Mouse (Mus musculus): ENCODE data around the gene Ndufb3. TPM values are rescaled to one million over a fixed set of nuclear protein-coding genes. Genes with fewer than 3 reads are reported as not detected.
"Not testable (repeated sequence)": the region's sequence is repeated elsewhere in the genome, so short reads cannot be mapped to it uniquely, and the experiment has no call there.

Ndufb3 gene
- total and polyA plus RNA-seq, 3 experiments: 7.5 to 172 (median 34.5) TPM

DNA sequence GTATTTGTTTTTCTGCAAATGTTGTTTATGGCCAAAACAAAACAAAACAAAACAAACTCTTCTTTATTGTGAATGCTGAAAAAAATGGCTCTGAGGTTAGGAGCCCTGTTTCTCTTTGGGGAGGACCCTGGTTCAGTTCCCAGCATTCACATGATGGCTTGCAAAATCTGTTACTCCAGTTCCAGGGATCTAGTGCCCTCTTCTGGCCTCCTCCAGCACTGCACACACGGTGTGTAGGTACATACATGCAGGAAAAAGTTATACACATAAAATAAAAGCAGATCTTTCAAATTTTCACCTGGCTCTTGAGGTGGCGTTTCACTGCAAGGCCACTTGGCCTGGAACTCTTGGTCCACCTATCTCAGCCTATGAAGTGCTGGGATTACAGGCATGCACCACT is 32.6 kb downstream of the Ndufb3 start:
- H3K36me3 ChIP-seq (replicated peaks): no peaks in the 10 kb centered on the region
- ATAC-seq (ENCODE audit: extremely low read depth, insufficient number of reproducible peaks, low FRiP score, poor library complexity, severe bottlenecking) (no peak), DNase-seq (ENCODE audit: low spot score) (no peak)
- no peak for TF ChIP-seq POLR2AphosphoS5 (IDR thresholded peaks at IDR 0.05; ENCODE audit: insufficient replicate concordance, low read depth, low read length)
- 0 out of 2 replicates have a peak, but pooled peaks have one; percentile 16 for TF ChIP-seq CTCF (IDR thresholded peaks at IDR 0.05; ENCODE audit: low read depth, low read length)
- no peak for TF ChIP-seq GATA1 (IDR thresholded peaks at IDR 0.05; ENCODE audit: borderline replicate concordance, low read length)
- H3K27me3 ChIP-seq (ENCODE audit: insufficient read depth, low read length): peaks cover 15% of the 10 kb centered on the region
- H3K9me3 ChIP-seq (replicated peaks): peaks cover 3% of the 10 kb centered on the region; the same call in 1 of the 2 replicates
- H3K4me3 ChIP-seq (ENCODE audit: low read depth, low read length): no peak overlapping the region
- H3K4me1 ChIP-seq (ENCODE audit: insufficient read depth, low read depth, low read length): peaks cover 17% of the 10 kb centered on the region

DNA sequence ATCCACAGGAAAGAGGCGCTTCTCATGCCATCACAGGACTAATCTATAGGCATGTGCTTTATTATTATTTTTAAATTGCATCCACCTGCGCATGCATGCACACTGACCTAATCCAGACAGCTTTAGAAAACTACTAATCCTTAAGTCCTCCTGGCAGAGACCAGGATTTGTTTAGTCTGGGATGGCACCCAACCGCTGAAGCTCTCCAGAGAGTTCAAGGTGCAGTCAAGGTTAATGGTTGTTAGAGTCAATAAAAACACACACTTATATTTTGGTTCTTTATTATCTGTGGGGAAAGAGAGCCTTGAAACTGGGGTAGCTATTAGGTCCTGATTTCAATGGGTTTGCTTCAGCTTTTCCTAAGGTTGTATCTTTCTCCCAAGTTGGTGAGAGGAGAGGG is 35.1 kb downstream of the Ndufb3 start:
- Histone ChIP-seq H3K9me3 (replicated peaks) (peaks cover 3% of the 10 kb centered on the region; the same call in 1 of the 2 replicates), H3K4me1 (ENCODE audit: insufficient read depth, low read depth, low read length) (peaks cover 9% of the 10 kb centered on the region), H3K4me3 (ENCODE audit: low read depth, low read length) (no peak overlapping the region), H3K27me3 (ENCODE audit: insufficient read depth, low read length) (peaks cover 11% of the 10 kb centered on the region), H3K36me3 (replicated peaks) (no peaks in the 10 kb centered on the region)
- DNase-seq (ENCODE audit: low spot score) (no peak), ATAC-seq (ENCODE audit: extremely low read depth, insufficient number of reproducible peaks, low FRiP score, poor library complexity, severe bottlenecking) (no peak)
- TF ChIP-seq POLR2AphosphoS5 (IDR thresholded peaks at IDR 0.05; ENCODE audit: insufficient replicate concordance, low read depth, low read length) (no peak), GATA1 (IDR thresholded peaks at IDR 0.05; ENCODE audit: borderline replicate concordance, low read length) (no peak), CTCF (IDR thresholded peaks at IDR 0.05; ENCODE audit: low read depth, low read length) (no peak), TAL1 (conservative IDR thresholded peaks at IDR 0.05; ENCODE audit: low read depth, low read length) (no peak), GATA2 (IDR thresholded peaks at IDR 0.05; ENCODE audit: borderline replicate concordance, low read depth, low read length) (no peak)

DNA sequence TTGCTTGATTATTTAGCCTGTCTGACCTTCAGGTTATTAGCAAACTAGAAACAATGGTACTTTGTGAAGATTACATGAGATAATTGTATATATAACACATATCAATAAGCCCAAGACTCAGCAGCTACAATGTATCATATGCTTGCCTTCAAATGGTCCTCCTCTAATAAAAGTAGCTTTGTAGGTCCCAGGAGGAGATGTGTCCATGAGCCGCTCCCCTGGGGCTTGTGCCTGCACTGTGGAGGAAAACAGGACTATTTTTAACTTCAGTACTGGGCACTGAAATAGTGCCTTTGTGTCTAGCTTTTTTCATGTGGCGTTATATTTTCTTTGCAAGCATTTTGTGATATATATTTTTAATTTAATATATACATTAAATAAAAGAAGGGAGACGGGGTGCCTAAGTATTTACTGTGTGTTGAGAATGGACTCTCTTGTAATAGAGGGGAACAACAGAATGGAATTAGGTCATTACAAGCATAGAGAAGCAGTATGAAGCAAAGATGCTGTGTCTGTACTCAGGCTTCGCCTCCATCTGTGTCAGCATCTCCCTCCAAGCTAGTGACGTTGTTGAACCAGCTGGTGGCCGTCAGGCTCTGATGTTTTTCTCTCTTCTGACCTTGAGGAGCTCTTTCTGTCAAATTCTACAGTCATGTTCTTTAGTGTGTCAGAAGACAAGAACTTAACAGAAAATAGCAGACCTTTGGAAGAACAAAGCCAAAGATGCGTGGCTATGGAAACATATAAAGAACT is 36.0 kb downstream of the Ndufb3 start:
- H3K9me3 ChIP-seq (replicated peaks): peaks cover 3% of the 10 kb centered on the region; the same call in 1 of the 2 replicates
- TF ChIP-seq GATA2 (IDR thresholded peaks at IDR 0.05; ENCODE audit: borderline replicate concordance, low read depth, low read length) (no peak), POLR2AphosphoS5 (IDR thresholded peaks at IDR 0.05; ENCODE audit: insufficient replicate concordance, low read depth, low read length) (no peak), GATA1 (IDR thresholded peaks at IDR 0.05; ENCODE audit: borderline replicate concordance, low read length) (no peak), CTCF (IDR thresholded peaks at IDR 0.05; ENCODE audit: low read depth, low read length) (no peak), TAL1 (conservative IDR thresholded peaks at IDR 0.05; ENCODE audit: low read depth, low read length) (no peak)
- H3K27me3 ChIP-seq (ENCODE audit: insufficient read depth, low read length): peaks cover 15% of the 10 kb centered on the region
- no peak for ATAC-seq (ENCODE audit: extremely low read depth, insufficient number of reproducible peaks, low FRiP score, poor library complexity, severe bottlenecking)
- H3K36me3 ChIP-seq (replicated peaks): no peaks in the 10 kb centered on the region
- no peak for DNase-seq (ENCODE audit: low spot score)
- peaks cover 9% of the 10 kb centered on the region for H3K4me1 ChIP-seq (ENCODE audit: insufficient read depth, low read depth, low read length)
- no peak overlapping the region for H3K4me3 ChIP-seq (ENCODE audit: low read depth, low read length)

DNA sequence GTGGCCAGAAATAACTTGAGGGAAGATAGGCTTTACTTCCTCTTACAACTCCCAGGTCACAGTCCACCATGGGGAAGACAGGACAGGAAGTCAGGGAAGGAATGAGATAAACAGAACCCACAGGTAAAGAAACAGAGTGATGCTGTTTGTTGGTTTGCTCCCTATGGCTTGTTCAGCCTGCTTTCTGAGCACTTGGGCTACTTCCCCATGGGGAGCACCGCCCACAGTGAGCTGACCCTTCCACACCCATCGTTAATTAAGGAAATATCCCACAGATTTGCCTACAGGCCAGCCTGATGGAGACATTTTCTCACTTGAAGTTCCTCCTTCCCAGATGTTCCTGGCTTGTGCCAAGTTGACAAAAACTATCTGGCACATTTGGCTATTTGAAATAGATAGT is 42.7 kb downstream of the Ndufb3 start:
- H3K36me3 ChIP-seq (replicated peaks); H3K9me3 ChIP-seq (replicated peaks); H3K4me3 ChIP-seq (ENCODE audit: low read depth, low read length); H3K4me1 ChIP-seq (ENCODE audit: insufficient read depth, low read depth, low read length); DNase-seq (ENCODE audit: low spot score): not testable (repeated sequence)
- H3K27me3 ChIP-seq (ENCODE audit: insufficient read depth, low read length): peaks cover 14% of the 10 kb centered on the region
- 0 out of 2 replicates have a peak, but pooled peaks have one; percentile 22 for ATAC-seq (ENCODE audit: extremely low read depth, insufficient number of reproducible peaks, low FRiP score, poor library complexity, severe bottlenecking)

Other genes with a start within 250 kb of the Ndufb3 start
- 507 and 588 TPM in 2 replicates for gene Bzw1, start 193.5 kb upstream of the Ndufb3 start, total RNA-seq (2014; fragmentation: Nextera tagmentation)
- 631 and 664 TPM in 2 replicates for gene Bzw1, start 193.5 kb upstream of the Ndufb3 start, total RNA-seq (2017)
- gene Bzw1, start 193.5 kb upstream of the Ndufb3 start, polyA plus RNA-seq (2012): 14.5 and 23.4 TPM in 2 replicates
- 499 and 554 TPM in 2 replicates for gene Clk1, start 162.3 kb upstream of the Ndufb3 start, total RNA-seq (2014; fragmentation: Nextera tagmentation)
- 545 and 548 TPM in 2 replicates for gene Clk1, start 162.3 kb upstream of the Ndufb3 start, total RNA-seq (2017)
- gene Clk1, start 162.3 kb upstream of the Ndufb3 start, polyA plus RNA-seq (2012): 5.8 and 9.2 TPM in 2 replicates
- gene Nif3l1, start 141.2 kb upstream of the Ndufb3 start, total RNA-seq (2014; fragmentation: Nextera tagmentation): 31.3 and 48.7 TPM in 2 replicates
- 37.3 and 69.5 TPM in 2 replicates for gene Nif3l1, start 141.2 kb upstream of the Ndufb3 start, total RNA-seq (2017)
- 4.4 and 10.1 TPM in 2 replicates for gene Nif3l1, start 141.2 kb upstream of the Ndufb3 start, polyA plus RNA-seq (2012)
- gene Ppil3, start 140.9 kb upstream of the Ndufb3 start, total RNA-seq (2014; fragmentation: Nextera tagmentation): 55.2 and 87.6 TPM in 2 replicates
- 106 TPM in 2 replicates for gene Ppil3, start 140.9 kb upstream of the Ndufb3 start, total RNA-seq (2017)
- 8.8 and 8.9 TPM in 2 replicates for gene Ppil3, start 140.9 kb upstream of the Ndufb3 start, polyA plus RNA-seq (2012)
- gene Orc2, start 81.3 kb upstream of the Ndufb3 start, total RNA-seq (2014; fragmentation: Nextera tagmentation): 99.0 and 116 TPM in 2 replicates
- gene Orc2, start 81.3 kb upstream of the Ndufb3 start, total RNA-seq (2017): 104 and 146 TPM in 2 replicates
- gene Orc2, start 81.3 kb upstream of the Ndufb3 start, polyA plus RNA-seq (2012): 29.2 and 30.0 TPM in 2 replicates
- gene Fam126b, start 61 bp upstream of the Ndufb3 start, total RNA-seq (2014; fragmentation: Nextera tagmentation): 28.3 and 34.5 TPM in 2 replicates
- gene Fam126b, start 61 bp upstream of the Ndufb3 start, total RNA-seq (2017): 32.9 and 35.0 TPM in 2 replicates
- gene Fam126b, start 61 bp upstream of the Ndufb3 start, polyA plus RNA-seq (2012): 7.1 and 10.3 TPM in 2 replicates
- not detected in 2 replicates for gene Als2cr12, start 109.6 kb downstream of the Ndufb3 start, total RNA-seq (2014; fragmentation: Nextera tagmentation)
- gene Als2cr12, start 109.6 kb downstream of the Ndufb3 start, total RNA-seq (2017): 0.17 and 0.22 TPM in 2 replicates
- gene Als2cr12, start 109.6 kb downstream of the Ndufb3 start, polyA plus RNA-seq (2012): not detected in 2 replicates
- 92.7 and 127 TPM in 2 replicates for gene Cflar, start 125.1 kb downstream of the Ndufb3 start, total RNA-seq (2014; fragmentation: Nextera tagmentation)
- gene Cflar, start 125.1 kb downstream of the Ndufb3 start, total RNA-seq (2017): 173 and 179 TPM in 2 replicates
- gene Cflar, start 125.1 kb downstream of the Ndufb3 start, polyA plus RNA-seq (2012): 5.5 and 8.8 TPM in 2 replicates
- 23.0 and 26.2 TPM in 2 replicates for gene Casp8, start 209.0 kb downstream of the Ndufb3 start, total RNA-seq (2014; fragmentation: Nextera tagmentation)
- 10.5 and 11.6 TPM in 2 replicates for gene Casp8, start 209.0 kb downstream of the Ndufb3 start, total RNA-seq (2017)
- 0.58 and 0.73 TPM in 2 replicates for gene Casp8, start 209.0 kb downstream of the Ndufb3 start, polyA plus RNA-seq (2012)

Data from G1E (cell line).